Mouse (Mus musculus) layer of hippocampus, adult 11-12 months (tissue): ENCODE data around the gene Chchd6.
A peak's percentile ranks its signal among the peaks of the same experiment; 100 is the strongest.

ENCODE experiments used
- DNase-seq: peaks from one replicate; pipeline ENCODE4 v3.0.0; 2022; ENCODE audit warnings: low spot score

Chchd6 gene

GRCm38 (mm10) chr6:89359771-89360708, 235.4 kb downstream of the Chchd6 start:
- DNase-seq = no peak

DNA sequence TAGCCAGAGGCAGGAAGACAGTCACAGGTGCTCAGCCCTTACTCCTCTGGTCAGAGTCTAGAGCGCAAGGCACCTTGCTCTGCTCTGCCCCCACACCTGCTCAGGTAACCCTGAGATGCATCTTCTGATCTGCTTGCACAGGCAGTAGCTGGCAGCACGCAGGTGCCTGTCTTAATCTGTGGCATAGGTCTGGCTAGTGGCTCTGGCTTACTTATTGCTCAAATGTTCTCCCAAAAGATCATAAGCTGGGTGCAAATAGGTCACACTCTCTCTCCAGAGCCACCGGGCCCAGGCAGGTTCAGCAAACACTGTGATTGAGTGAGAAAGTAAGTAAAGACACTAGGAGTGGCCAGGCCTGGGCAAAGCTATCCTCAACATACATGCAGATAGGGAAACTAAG, 236.3 kb downstream of the Chchd6 start:
- DNase-seq = no peak

GRCm38 (mm10) chr6:89355661-89356060, 239.8 kb downstream of the Chchd6 start:
- DNase-seq = no peak

GRCm38 (mm10) chr6:89354726-89355125, 240.7 kb downstream of the Chchd6 start:
- DNase-seq = no peak

DNA sequence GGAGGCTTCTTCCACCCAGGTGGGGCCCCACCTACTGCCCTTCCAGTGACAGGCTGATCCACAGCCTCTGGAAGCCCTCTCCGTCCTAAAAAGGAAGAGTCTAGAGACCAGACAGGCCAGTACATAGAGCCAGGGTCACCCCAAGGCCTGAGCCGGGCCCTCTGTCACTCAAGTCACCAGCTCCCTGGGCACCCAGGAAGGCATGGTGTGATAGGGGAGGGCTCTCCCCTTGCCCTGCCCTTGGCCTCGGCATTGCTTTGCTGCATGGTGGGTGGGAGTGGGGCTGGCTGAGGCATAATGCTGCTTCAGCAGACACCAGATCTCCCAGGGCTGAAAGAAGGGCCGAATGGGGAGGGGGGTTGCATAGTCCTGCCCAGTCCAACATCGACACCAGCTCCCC, 241.4 kb downstream of the Chchd6 start:
- DNase-seq = no peak

DNA sequence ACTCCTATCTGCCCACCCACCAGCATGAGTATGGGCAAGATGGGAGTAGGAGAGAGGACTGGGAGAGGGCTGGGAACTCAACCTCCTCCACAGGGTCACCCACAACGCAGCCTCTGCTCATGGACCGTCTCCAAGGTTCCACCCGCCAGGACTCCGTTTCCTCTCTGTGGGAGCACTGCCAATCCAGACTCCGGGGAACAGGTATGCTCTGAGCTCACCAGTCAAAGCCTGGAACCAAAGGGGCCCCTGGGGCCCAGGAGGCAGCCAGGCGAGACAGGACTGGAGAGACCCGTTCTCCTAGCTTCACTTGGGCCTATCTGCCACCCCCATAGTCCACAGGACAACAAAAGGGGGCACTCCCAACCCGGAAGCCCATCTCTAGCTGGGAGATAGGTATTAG, 242.4 kb downstream of the Chchd6 start:
- DNase-seq = no peak

- DNase-seq = peak; percentile 54
Observed at GRCm38 (mm10) chr6:89351441-89352137, 243.9 kb downstream of the Chchd6 start.

- DNase-seq = no peak
Observed at GRCm38 (mm10) chr6:89350520-89350919, 244.9 kb downstream of the Chchd6 start.

DNA sequence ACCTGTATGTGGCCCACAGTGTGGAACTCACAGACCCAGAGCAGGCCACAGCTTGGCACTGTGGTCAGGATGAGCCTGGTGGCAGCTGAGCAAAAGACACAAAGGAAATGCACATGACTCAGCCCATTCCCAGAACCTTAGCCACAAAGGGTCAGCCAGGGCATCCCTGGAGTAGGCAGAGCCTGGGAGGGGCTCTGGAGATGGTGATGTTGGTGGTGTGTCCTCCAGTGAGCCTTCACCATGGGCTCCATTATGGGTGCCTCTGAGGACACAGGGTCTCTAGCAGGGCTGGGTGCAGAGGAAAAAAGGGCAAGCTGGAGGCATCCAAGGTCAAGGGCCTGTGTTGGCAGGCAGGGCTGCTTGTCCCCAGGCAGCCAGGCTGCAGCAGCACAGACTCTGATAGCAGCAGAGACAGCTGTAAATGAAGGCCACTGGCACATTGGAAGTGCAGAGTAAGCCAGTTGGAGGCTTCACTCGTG, 245.4 kb downstream of the Chchd6 start:
- DNase-seq = no peak

- peak; percentile 60 for DNase-seq
Observed at GRCm38 (mm10) chr6:89348363-89348762, 247.1 kb downstream of the Chchd6 start.

GRCm38 (mm10) chr6:89347792-89348191, 247.7 kb downstream of the Chchd6 start:
- no peak for DNase-seq

- no peak for DNase-seq
Observed at GRCm38 (mm10) chr6:89345855-89346254, 249.6 kb downstream of the Chchd6 start.

DNA sequence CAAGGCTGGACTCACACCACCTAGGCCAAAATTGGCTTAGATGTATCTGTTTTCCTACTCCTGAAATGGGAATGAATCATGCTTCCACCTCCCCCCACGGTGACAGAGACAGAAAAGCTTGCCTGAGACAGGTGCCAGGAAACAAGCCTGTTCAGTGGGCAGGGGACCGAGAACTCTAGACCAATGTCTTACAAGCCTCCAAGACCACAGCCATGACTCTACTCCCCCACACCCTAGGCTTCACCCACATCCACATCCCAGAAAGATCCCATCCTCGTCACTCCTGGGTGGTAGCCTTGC, 250.0 kb downstream of the Chchd6 start:
- DNase-seq = no peak

DNA sequence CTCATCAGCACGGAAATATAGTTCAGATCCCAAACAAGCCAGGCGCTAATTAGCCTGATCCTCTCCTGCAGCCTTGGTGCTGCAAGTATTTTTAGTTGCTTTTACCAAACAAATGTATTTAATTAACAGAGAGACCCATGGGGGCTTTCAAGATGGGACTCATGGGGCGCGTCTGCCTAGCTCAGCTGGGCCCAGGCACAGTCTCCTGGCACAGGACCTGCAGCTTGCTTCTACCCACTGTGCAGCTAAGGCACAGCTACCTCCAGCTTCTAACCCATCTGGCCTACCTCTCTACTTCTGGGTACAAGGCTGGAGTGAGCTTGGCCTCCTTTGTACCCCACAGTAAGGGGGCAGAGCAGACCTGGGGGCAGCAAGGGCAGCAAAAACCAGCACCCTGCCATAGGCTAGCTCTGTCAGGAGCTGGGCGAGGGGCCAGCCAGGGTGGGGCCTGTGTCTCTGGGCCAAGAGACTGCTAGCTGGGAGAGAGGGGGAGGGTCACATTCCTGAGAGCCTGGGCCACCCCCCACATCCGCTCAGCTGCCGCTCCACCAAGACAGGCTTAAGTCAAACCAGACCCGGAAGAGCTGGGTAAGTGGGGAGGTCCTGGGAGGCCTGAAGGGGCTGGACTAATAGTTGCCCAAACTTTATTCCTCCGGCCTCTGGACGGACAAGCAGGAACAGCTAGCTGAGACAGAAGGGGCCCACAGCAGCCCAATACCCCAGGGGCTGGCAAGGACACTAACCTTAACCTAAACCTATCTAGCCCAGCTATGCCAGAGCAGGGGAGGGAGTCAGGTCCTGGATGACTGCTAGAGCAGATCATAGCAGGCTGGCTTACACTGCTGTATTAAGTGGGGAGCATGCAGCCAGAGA, 250.6 kb downstream of the Chchd6 start:
- DNase-seq = peak; percentile 39

GRCm38 (mm10) chr6:89341981-89342380, 253.5 kb downstream of the Chchd6 start:
- DNase-seq = no peak

DNA sequence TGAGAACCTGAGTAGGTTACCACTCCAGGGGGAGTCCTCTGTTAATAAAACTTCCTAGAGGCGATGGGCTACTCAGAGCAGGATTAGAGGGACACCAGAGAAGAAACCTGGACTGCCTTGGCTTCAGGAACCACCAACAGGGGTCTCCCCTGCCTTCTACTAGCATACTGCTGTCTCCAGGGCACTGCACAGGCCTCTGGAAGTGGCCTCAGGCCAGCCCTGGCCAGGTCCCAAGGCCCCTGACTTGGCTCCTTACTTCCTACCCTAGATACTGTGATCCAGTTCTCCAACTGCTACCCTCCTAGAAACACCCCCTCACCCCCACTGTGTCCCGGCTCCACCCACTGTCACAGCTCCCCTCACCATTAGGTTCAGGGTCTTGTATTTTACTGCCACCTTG, 256.0 kb downstream of the Chchd6 start:
- DNase-seq = peak; percentile 55

DNA sequence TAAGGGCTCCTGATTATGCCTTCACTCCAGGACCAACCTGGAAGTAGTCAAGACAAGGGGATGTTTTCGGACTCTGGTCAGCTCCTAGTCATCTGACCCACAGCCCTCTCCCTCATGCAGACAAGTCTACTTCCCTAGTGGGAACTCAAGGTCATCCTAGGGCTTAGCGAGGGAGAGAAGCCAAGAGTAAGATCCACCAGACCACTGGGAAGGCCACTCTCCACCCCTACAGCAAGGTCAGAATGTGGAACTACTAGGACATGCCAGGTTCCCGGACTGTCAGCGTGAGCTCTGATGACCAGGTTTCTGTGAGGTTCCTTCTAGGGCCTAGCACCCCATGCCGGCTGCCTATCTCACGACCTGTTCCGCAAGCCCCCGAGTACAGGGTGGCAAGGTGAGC, 256.7 kb downstream of the Chchd6 start:
- DNase-seq = no peak

DNA sequence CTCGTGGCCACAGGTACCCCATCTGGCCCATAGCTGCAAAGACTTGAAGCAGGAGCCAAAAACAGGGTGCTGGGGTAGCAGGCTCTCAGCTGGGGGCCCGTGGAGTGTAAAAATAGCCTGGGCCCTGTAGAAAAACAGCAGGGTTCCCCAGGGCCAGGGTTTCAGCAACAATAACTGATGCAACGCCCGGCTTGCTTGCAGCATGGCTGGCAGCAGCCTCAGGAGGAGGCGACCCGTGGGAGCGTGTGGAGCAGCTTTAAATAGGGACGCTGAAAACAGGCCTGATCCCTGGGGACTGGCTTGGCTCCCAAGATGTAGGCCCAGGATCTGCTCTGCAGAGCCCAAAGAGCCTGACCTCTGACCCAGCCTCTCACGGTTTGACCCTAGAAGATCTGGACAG, 257.9 kb downstream of the Chchd6 start:
- DNase-seq = no peak

DNA sequence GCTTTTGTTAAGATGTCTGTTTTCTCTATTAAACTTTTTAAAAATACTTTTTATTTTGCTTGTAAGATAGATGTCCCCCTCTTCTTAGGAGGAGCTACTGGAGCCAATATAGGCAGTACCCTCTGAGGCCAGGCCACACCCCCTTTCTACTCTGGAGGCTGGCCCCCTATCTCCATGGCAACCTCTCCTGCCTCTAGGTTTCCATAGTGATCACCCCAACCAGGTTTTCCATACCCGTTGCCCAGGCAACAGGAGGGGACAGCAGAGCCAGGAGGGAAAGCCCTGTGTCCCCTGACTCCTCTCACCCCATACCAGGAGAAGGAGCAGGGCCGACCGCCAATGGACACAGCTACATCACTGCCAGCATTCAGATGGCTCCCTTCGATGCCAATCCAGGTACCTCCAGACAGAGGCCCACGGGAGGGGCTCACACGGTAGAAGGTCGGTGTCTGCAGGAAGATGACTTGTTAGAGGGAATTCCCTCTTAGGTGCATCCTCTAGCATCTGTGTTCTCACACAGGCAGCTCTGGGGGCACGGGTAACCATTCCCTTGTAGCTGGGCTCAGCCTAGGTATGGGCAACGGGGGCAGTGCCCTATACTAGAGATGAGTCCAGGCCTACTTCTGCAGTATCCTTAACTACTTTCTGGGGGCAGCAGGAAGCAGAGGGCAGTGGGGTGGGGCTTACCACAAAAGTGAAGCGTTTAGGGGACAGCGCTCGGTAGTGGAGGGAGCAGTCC, 261.3 kb downstream of the Chchd6 start:
- DNase-seq = no peak
